Mouse (Mus musculus) embryo, embryonic 10 days (tissue): ENCODE measurements around the gene Atp5s.
A peak's percentile ranks its signal among the peaks of the same experiment; 100 is the strongest.

ENCODE experiments used
- DNase-seq: peaks from one replicate; pipeline ENCODE4 v3.0.0-alpha.2; 2015; ENCODE audit warnings: low spot score

The Atp5s gene

GRCm38 (mm10) chr12:69732221-69732620, 7.5 kb downstream of the Atp5s start:
- no peak for DNase-seq

DNA sequence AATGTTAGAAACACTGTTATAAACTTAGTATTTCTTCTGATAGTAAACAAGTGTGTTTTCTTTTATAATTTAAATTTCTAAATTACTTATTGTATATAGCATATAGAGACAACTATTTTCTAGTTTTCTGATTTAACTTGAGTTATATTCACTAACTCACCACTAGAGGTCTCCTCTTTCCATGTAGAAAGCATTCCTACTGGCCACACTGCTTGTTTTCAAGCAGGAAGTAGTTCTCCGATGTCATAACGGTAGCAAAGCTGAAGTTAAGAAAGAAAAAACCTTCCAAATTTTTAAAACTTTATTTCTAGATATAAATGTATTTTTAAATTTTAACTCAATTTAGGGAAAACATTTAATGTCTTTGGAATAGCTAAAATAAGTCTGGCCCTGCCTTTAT, 8.8 kb downstream of the Atp5s start:
- DNase-seq, result peak; percentile 76

- no peak for DNase-seq
Measured at GRCm38 (mm10) chr12:69733923-69734322, 9.2 kb downstream of the Atp5s start.

- DNase-seq, result no peak
Measured at GRCm38 (mm10) chr12:69741965-69742364, 17.2 kb downstream of the Atp5s start.

DNA sequence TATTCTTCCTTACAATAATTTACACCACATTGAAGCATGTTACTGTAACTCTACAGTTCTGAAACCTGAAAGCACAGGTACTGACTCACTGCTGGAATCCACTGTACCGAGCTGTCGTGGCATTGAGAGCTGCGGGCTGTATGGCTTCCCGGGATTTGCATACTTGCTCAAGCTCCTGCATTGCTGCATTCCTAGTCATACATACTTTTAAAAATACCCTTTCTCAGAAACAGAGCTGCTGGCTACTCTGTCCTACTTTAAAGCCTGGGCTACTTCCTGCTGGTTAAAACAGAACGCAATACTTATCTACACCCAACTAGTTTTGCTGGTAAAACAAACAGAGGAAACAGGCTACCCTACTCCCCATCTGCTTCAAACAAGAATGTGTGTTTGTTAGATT, 19.4 kb downstream of the Atp5s start:
- DNase-seq, result no peak

DNA sequence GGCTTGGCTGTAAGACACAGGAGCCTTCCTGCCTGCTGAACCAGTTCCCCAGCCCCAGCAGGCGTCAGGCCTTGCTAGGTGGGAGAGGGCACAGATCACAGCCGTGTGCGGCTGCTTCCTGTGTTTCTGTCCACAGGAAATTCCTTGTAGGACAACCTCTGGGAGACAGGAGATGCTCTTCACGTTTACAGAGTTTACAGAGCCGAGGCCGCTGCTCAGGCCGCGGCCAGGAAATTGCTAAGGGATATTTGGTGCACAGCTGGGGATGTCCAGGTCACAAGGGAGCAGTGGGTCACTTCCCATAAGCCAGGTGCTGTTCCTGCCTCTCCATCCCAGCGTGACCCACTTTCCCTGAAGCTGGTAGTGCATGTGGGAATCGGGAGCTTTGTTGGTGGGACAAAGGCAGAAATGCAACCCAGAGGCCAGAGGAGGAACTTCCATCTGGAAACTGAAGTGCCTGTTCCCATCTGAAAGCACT, 27.2 kb downstream of the Atp5s start:
- peak; percentile 60 for DNase-seq

DNA sequence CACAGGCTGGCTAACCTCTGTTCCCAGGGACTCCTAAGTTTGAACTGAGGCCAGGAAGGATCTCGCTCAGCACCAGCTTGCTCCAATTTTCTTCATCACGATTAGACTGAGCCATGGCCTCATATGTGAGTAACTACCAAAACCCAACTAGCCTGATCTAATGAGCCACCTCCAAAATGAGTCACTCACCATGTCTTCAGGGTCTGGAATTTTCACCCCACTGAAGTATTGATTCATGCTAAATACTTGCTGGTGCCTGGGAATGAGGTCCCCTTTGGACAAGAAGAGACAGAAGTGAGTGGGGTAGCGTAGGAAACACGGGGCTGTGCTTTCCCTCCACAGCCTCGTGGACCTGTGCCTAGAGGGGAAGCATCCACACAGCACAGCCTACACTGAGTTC, 29.2 kb downstream of the Atp5s start:
- DNase-seq, result no peak

DNA sequence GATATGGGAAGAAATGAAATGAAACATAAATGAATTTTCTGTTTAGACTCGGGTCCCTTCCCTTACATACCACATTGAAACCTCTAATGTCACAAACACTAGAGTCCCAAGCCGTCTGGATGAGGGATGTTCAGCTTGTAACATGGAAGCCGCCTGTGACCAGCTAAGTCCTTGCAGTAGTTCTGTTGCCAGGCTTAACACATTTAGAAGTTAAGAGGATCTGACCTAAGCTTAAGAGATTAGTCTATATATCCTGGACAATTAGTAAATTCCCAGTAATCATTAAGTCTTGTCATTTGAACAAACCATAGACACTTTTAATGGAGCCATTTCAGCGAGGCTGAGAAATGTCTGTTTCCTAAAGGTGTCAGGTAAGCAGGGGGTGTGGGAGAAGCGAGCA, 31.3 kb downstream of the Atp5s start:
- no peak for DNase-seq

DNA sequence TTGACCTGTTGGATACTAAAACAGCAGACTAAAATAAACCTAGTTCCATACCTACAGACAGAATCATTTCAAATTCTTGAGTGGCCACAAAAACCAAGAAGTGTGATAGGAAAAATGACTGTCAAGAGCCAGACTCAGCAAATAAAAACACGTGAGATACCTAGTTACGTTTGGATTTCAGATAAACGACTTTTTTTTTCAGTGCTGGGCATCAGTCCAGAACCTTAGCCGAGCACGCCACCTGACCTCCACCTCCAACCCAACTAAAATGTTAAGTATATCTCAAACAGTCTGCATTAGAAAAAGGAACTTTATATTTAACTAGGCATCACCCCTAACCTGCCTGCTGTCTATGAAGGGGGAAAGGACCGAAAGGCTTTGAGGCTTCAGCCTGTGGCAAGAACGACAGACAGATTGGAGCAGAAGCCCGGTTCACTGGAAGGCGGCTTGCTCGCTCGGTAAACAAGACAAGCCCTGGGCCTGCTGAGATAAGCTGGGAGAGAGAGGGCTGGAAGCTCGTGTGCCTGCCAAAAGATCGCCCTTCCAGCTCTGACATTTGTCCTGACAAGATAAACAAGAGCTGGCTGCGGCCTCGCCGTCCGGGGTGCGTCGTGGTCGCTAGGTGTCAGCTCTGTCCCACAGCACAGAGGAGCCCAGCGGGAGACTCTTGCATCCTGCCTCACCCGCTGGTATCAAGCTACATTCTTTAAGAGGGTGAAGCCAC, 32.8 kb downstream of the Atp5s start:
- peak; percentile 92 for DNase-seq

- peak; percentile 51 for DNase-seq
Measured at GRCm38 (mm10) chr12:69758221-69759185, 33.8 kb downstream of the Atp5s start.

GRCm38 (mm10) chr12:69759267-69759885, 34.6 kb downstream of the Atp5s start:
- no peak for DNase-seq

- no peak for DNase-seq
Measured at GRCm38 (mm10) chr12:69760014-69760413, 35.3 kb downstream of the Atp5s start.

GRCm38 (mm10) chr12:69760743-69761406, 36.1 kb downstream of the Atp5s start:
- no peak for DNase-seq

- DNase-seq, result no peak
Measured at GRCm38 (mm10) chr12:69761603-69762002, 36.9 kb downstream of the Atp5s start.

DNA sequence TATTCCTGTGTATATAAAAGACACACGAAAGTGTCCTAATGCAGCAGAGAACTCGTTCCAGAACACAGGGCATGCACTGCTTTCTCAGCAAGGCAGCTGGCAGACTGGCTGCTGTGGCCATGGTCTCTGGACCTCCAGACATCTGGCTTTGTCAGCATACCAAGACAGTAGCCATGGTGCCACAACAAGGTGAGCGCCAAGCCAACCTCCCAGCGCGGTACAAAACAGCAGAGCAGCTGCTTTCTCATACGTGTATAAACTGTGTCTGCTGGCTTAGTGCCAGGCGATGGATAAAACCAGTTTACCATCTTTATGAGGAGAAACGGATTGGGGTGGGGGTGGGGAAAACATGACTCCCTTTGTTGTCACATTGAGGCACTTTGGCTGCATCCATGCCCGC, 40.8 kb downstream of the Atp5s start:
- no peak for DNase-seq

- no peak for DNase-seq
Measured at GRCm38 (mm10) chr12:69766185-69766904, 41.6 kb downstream of the Atp5s start.

DNA sequence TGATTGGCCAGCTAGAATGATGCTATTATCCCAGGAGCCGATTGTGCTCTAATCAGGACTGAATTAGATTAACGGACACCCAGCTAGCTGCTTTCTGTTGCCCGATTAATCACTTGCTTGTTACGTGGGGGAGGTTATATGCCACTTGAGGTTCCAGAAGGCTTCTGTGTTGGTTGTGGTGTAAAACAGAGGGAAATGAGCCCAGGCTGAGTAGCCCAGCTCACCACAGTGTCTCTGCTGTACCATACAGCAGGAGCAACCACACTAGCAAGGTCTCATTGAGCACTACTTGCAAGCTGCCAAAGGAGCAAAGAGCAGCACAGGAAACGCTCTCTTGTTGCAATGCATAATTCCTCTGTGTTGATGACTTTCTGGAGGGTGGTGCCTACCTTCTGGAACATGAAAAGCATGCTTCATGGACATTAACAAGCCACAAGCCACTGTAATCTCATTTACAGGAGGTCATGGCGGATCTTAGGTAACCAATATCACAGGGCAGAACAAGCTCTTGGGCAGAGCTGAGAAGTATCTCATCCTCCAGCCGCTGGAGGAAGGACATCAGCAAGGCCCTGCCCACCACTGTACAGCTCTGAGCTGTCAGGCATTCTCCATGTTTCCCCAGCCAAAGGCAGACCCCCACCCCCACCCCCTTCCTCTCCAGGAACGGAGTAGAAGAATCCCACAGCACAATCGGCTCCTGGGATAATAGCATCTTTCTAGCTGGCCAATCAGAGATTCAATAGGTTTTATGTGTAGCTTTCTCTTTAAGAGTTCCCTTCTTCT, 42.9 kb downstream of the Atp5s start:
- DNase-seq, result no peak

DNA sequence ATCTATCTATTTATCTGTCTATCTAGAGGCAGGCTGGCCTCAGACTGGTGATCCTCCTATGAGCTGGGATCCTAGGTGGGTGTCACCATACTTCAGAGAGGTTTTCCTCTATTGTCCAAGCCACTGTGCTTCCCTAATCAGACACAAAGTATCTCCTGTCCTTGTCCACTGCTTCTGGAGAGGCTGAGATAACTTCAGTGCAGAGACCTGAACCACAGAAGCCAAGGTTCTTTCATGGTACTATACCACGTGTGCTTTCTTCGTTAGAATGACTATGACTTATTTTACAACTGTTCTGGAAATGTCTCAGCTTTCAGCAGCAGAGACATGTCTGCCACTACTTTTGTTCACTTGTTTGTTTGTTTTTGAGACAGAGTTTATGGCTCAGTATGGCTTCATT, 44.1 kb downstream of the Atp5s start:
- DNase-seq, result no peak

- DNase-seq, result no peak
Measured at GRCm38 (mm10) chr12:69776607-69777340, 52.0 kb downstream of the Atp5s start.

DNA sequence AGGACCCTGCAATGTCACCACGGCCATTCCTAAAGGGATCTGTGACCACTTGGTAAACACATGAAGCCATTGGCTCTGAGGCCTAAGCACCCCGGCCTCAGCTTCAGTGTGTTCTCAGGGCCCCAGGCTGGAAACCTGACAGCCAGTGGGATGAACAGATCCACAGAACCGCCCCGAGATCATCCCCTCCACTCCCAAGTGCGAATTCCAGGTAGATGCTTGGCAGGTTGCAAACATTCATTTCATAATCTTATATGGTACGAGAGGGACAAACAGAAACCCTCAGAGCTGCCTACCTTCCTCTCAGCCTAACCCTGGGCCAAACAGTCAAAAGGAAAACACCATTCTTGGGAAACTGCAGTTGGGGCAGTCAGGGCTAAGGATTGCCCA, 52.6 kb downstream of the Atp5s start:
- DNase-seq, result no peak
